Mouse (Mus musculus): ENCODE data around the gene Adamts8. TPM values are rescaled to one million over a fixed set of nuclear protein-coding genes. Genes with fewer than 3 reads are reported as not detected.

Gene Adamts8
- polyA plus RNA-seq, 1 experiment, result 0.57 TPM

DNA sequence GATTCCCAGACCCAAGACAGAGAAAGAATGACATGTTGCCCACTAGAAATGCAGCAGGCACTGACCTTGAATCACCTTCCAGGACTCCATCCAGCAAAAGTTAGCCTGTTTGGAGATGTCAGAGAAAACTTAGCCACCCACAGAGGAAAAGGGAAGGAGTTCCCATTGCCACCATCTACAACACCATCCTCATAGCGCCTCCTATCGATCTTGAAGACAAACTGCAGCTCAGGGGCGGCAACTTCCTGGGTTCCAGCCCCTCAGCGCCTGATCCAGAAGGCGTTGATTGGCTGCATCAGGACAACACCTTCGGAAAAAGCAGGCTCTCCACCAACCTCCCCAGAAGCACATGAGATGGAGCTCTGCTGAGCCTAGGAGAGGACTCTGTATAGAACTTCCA lies 21.6 kb upstream of the Adamts8 start:
- H3K4me3 ChIP-seq (ENCODE audit: control insufficient read depth, insufficient read depth, low read length), result no peak overlapping the region

DNA sequence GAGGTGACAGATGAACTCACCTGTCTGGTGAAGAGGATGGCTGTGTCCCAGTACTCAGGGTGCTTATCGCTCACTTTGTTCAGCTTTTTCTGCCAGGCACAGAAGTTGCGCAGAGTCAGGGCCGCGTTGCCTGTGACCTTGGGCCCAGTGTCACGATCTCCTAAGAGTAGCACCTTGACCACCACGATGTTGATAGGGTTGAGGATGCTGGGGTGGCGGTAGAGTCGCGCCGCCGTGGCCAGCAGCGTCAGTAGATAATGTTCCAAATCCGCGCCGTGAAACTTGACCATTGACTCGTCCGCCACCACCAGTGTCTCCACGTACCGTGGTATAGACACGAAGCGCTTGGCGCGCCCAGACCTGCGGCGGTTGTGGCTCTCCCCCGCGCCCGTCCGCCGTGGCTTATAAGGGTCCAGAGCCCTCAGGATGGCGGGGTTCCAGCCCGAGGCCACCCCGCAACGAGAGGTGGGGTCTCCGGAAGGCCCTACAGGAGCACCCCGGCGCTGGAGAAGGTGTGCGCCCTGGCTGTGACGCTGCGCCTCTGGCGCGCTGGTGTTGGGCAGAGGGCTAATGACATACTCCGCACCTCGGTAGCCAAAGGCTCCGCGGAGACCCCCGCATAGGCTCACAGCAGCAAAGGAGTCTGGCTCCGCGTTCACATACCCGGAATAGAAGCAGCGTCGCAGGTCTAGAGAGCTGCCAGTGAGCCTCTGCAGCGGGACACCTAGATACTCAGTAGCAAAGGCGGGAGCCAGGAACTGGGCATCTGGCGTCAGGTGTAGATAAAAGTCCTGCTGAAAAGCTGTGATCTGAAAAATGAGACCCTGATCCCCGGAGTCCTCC lies 20.9 kb upstream of the Adamts8 start:
- no peak for DNase-seq
- Histone ChIP-seq H3K36me3 (ENCODE audit: control insufficient read depth, insufficient read depth, low read length) (no peaks in the 10 kb centered on the region), H3K4me1 (replicated peaks; ENCODE audit: control insufficient read depth, insufficient read depth, low read length) (no peaks in the 10 kb centered on the region), H3K4me3 (ENCODE audit: control insufficient read depth, insufficient read depth, low read length) (no peak overlapping the region), H3K27me3 (ENCODE audit: control insufficient read depth, insufficient read depth, low read length) (0 out of 2 replicates have a peak, but pooled peaks cover 3% of the 10 kb centered on the region), H3K27ac (ENCODE audit: control insufficient read depth, insufficient read depth, low read length) (no peak overlapping the region)
- WGBS, result 15% methylated on average over 56 of the region's 56 CpGs
- no peak for TF ChIP-seq POLR2A (IDR thresholded peaks at IDR 0.05; ENCODE audit: control insufficient read depth, extremely low read depth, insufficient read depth, low read length, poor library complexity)
- no peak for TF ChIP-seq CTCF (IDR thresholded peaks at IDR 0.05; ENCODE audit: borderline replicate concordance, control insufficient read depth, extremely low read depth, insufficient read depth, low read length, poor library complexity)

More for the DNA sequence above, 21.6 kb upstream of the Adamts8 start:
- 32% methylated on average over 6 of the region's 6 CpGs for WGBS
- H3K27me3 ChIP-seq (ENCODE audit: control insufficient read depth, insufficient read depth, low read length), result 0 out of 2 replicates have a peak, but pooled peaks cover 3% of the 10 kb centered on the region
- TF ChIP-seq CTCF (IDR thresholded peaks at IDR 0.05; ENCODE audit: borderline replicate concordance, control insufficient read depth, extremely low read depth, insufficient read depth, low read length, poor library complexity) (no peak), POLR2A (IDR thresholded peaks at IDR 0.05; ENCODE audit: control insufficient read depth, extremely low read depth, insufficient read depth, low read length, poor library complexity) (no peak)
- H3K36me3 ChIP-seq (ENCODE audit: control insufficient read depth, insufficient read depth, low read length), result no peaks in the 10 kb centered on the region
- no peak overlapping the region for H3K27ac ChIP-seq (ENCODE audit: control insufficient read depth, insufficient read depth, low read length)
- H3K4me1 ChIP-seq (replicated peaks; ENCODE audit: control insufficient read depth, insufficient read depth, low read length), result no peaks in the 10 kb centered on the region
- no peak for DNase-seq

DNA sequence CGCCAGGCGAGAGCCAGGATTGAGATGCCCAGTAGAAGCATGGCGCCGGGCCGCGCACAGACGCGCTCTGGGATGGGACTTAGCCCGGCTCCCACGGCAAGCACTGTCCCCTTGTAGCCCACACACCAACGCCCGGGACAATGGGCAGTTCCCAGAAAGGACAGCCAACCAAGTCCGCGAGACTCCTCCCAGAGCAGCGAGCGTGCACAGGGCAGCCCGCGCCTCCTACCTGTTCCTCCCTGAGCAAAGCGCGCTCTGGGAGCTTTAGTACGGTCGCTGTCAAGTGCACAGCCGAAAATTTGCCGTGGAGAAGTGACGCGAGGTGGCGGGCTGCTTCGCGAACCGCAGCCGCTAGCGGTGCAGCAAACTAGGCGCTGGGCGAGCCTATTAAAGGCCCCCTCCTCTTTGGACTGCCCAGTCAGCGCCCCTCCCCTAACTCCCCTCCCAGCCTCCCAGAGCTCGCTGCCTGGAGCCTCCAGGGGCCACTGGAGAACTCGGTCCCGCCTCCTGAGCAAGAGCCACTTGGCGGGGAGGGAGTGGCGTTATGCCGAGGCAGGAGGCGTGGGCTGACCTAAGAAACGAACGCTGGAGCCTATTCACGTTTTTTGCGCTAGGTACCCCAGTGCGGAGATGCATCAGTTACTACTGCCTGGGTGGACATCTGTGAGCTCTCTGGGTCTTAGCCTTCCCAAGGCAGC lies 20.0 kb upstream of the Adamts8 start, which contains the start of gene Adamts15:
Gene Adamts15 (minus strand): TSS at position 256 of the 698 bp plus-strand sequence.
- 0 out of 2 replicates have a peak, but pooled peaks cover 3% of the 10 kb centered on the region for H3K27me3 ChIP-seq (ENCODE audit: control insufficient read depth, insufficient read depth, low read length)
- H3K27ac ChIP-seq (ENCODE audit: control insufficient read depth, insufficient read depth, low read length), result no peak within 1 kb of the TSS
- no peaks in the 10 kb centered on the region for H3K4me1 ChIP-seq (replicated peaks; ENCODE audit: control insufficient read depth, insufficient read depth, low read length)
- no peaks in the 10 kb centered on the region for H3K36me3 ChIP-seq (ENCODE audit: control insufficient read depth, insufficient read depth, low read length)
- no peak for DNase-seq
- H3K4me3 ChIP-seq (ENCODE audit: control insufficient read depth, insufficient read depth, low read length), result no peak within 1 kb of the TSS
- TF ChIP-seq POLR2A (IDR thresholded peaks at IDR 0.05; ENCODE audit: control insufficient read depth, extremely low read depth, insufficient read depth, low read length, poor library complexity) (no peak), CTCF (IDR thresholded peaks at IDR 0.05; ENCODE audit: borderline replicate concordance, control insufficient read depth, extremely low read depth, insufficient read depth, low read length, poor library complexity) (no peak)
- 3% methylated on average over 47 of the region's 47 CpGs for WGBS

DNA sequence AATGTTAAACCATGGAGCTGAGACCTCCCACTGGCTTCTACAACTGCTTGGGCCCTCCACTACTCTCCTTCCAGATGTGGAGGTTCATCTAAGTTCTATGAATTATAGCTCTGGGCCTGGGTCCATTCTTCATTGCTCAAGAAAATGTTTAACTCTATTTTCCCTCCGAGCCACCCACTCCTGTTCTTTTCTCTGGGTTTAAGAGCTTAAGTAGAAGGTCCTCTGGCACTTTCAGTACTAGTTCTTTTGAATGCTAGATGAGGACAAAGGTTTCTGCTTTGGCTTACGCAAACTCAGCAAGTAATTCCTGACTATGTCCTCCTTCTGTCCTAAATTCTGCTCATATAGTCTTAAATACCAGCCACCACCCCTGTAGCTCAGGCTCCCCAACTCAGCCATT lies 13.6 kb upstream of the Adamts8 start:
- 89% methylated on average over 2 of the region's 2 CpGs for WGBS
- DNase-seq, result no peak
- TF ChIP-seq CTCF (IDR thresholded peaks at IDR 0.05; ENCODE audit: borderline replicate concordance, control insufficient read depth, extremely low read depth, insufficient read depth, low read length, poor library complexity), result no peak
- TF ChIP-seq POLR2A (IDR thresholded peaks at IDR 0.05; ENCODE audit: control insufficient read depth, extremely low read depth, insufficient read depth, low read length, poor library complexity), result no peak
- Histone ChIP-seq H3K36me3 (ENCODE audit: control insufficient read depth, insufficient read depth, low read length) (no peaks in the 10 kb centered on the region), H3K27ac (ENCODE audit: control insufficient read depth, insufficient read depth, low read length) (no peak overlapping the region), H3K27me3 (ENCODE audit: control insufficient read depth, insufficient read depth, low read length) (no peaks in the 10 kb centered on the region), H3K4me3 (ENCODE audit: control insufficient read depth, insufficient read depth, low read length) (no peak overlapping the region), H3K4me1 (replicated peaks; ENCODE audit: control insufficient read depth, insufficient read depth, low read length) (no peaks in the 10 kb centered on the region)

DNA sequence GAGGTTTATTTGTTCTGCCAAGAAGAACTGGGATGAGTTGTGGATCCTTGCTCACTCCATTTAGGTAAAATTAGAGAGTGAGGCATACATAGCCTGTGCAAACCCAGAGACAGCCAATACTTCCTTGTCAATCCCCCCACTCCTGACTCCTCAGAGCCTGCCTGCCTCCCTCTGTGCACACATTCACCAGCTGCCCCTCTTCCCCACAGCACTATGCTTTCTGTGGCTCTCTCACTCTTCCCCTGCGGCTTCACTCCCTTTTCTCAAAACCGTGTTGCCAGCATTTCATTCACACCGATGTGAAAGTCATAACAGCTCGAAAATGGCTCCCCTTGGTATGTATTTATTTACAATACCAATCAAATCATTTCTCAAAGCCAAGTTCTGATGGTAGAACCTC lies 10.0 kb upstream of the Adamts8 start:
- no peak for DNase-seq
- H3K27me3 ChIP-seq (ENCODE audit: control insufficient read depth, insufficient read depth, low read length), result no peaks in the 10 kb centered on the region
- WGBS, result 77% methylated on average over 4 of the region's 4 CpGs
- H3K36me3 ChIP-seq (ENCODE audit: control insufficient read depth, insufficient read depth, low read length), result no peaks in the 10 kb centered on the region
- no peak for TF ChIP-seq POLR2A (IDR thresholded peaks at IDR 0.05; ENCODE audit: control insufficient read depth, extremely low read depth, insufficient read depth, low read length, poor library complexity)
- TF ChIP-seq CTCF (IDR thresholded peaks at IDR 0.05; ENCODE audit: borderline replicate concordance, control insufficient read depth, extremely low read depth, insufficient read depth, low read length, poor library complexity), result no peak
- no peaks in the 10 kb centered on the region for H3K4me1 ChIP-seq (replicated peaks; ENCODE audit: control insufficient read depth, insufficient read depth, low read length)
- H3K4me3 ChIP-seq (ENCODE audit: control insufficient read depth, insufficient read depth, low read length), result no peak overlapping the region
- no peak overlapping the region for H3K27ac ChIP-seq (ENCODE audit: control insufficient read depth, insufficient read depth, low read length)

DNA sequence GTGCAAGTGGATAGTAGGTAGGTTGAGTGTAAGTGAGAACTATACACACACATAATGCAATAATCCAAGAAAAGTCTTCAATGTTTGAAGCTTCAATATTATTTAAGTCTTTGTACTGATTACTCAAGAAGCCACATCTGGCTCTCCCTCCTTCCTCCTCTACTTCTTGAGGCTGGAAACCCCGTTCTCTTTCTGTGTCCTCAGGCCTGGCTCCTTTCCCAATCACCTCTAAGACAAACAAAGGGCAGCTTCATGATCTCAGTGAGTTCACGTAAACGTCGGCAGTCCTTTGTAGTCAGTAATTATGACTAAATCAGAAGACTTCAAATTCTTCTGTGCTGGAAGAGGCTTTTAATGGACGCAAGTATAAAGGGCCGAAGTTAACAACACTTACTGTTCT lies 7.5 kb upstream of the Adamts8 start:
- no peaks in the 10 kb centered on the region for H3K36me3 ChIP-seq (ENCODE audit: control insufficient read depth, insufficient read depth, low read length)
- DNase-seq, result no peak
- H3K4me1 ChIP-seq (replicated peaks; ENCODE audit: control insufficient read depth, insufficient read depth, low read length), result no peaks in the 10 kb centered on the region
- no peak overlapping the region for H3K27ac ChIP-seq (ENCODE audit: control insufficient read depth, insufficient read depth, low read length)
- WGBS, result 73% methylated on average over 6 of the region's 6 CpGs
- no peak overlapping the region for H3K4me3 ChIP-seq (ENCODE audit: control insufficient read depth, insufficient read depth, low read length)
- no peak for TF ChIP-seq CTCF (IDR thresholded peaks at IDR 0.05; ENCODE audit: borderline replicate concordance, control insufficient read depth, extremely low read depth, insufficient read depth, low read length, poor library complexity)
- TF ChIP-seq POLR2A (IDR thresholded peaks at IDR 0.05; ENCODE audit: control insufficient read depth, extremely low read depth, insufficient read depth, low read length, poor library complexity), result no peak
- no peaks in the 10 kb centered on the region; the same call in 1 of the 2 replicates for H3K27me3 ChIP-seq (ENCODE audit: control insufficient read depth, insufficient read depth, low read length)
